7 mouse cellular contexts compared by ENCODE assay signal in genomic region chr11:21569456-21570108, GRCm38 (mm10). TPM values are rescaled to one million over a fixed set of nuclear protein-coding genes. Genes with fewer than 3 reads are reported as not detected.
A peak's percentile ranks its signal among the peaks of the same experiment; 100 is the strongest.
DNase-seq lines count a peak whose midpoint lies in the region; ATAC-seq and TF ChIP-seq lines count a peak whose summit lies in the region.

No protein-coding gene starts in this region.

- TF ChIP-seq EP300 in heart, postnatal 0 days (IDR thresholded peaks at IDR 0.05; ENCODE audit: low read depth): peak; percentile 39; the same call in 1 of the 2 replicates

- H3K36me3 ChIP-seq in heart, postnatal 0 days (replicated peaks; ENCODE audit: control insufficient read depth, insufficient read depth, low read length): peaks cover 27% of the 10 kb centered on the region
- H3K36me3 ChIP-seq in midbrain, embryonic 12.5 days: peaks cover 20% of the 10 kb centered on the region; the same call in 1 of the 2 replicates

- peak; percentile 60 for DNase-seq in 3T3-L1 (ENCODE audit: low read depth, low spot score)
- peak; percentile 27 to 35 for DNase-seq in B cell, adult 2 months
- peak; percentile 74 for DNase-seq in cerebellum, adult 9-10 months
- peak; percentile 93 for DNase-seq in heart, postnatal 0 days (ENCODE audit: low spot score)
- DNase-seq in layer of hippocampus, adult 18-20 months (ENCODE audit: low spot score in 2 of 2): peak; percentile 26 to 71
- peak; percentile 59 for DNase-seq in testis, postnatal 14 days (ENCODE audit: low spot score)

- WGBS in heart, postnatal 0 days: 5% methylated on average over 3 of the region's 3 CpGs
- 55% methylated on average over 3 of the region's 3 CpGs for WGBS in midbrain, embryonic 12.5 days

- ATAC-seq in heart, postnatal 0 days (ENCODE audit: insufficient read depth, low read depth): peak; percentile 37
- no peak for ATAC-seq in midbrain, embryonic 12.5 days (ENCODE audit: low FRiP score, low read depth)

- H3K27me3 ChIP-seq in heart, postnatal 0 days (ENCODE audit: control insufficient read depth, insufficient read depth, low read length): no peaks in the 10 kb centered on the region
- H3K27me3 ChIP-seq in midbrain, embryonic 12.5 days: no peaks in the 10 kb centered on the region

- TF ChIP-seq CTCF in heart, postnatal 0 days (IDR thresholded peaks at IDR 0.05; ENCODE audit: low read depth): peak; percentile 16; the same call in 1 of the 2 replicates

- H3K4me1 ChIP-seq in heart, postnatal 0 days (ENCODE audit: control insufficient read depth, insufficient read depth): peaks cover 21% of the 10 kb centered on the region; the same call in 1 of the 2 replicates
- H3K4me1 ChIP-seq in midbrain, embryonic 12.5 days: peaks cover 18% of the 10 kb centered on the region

- H3K4me2 ChIP-seq in heart, postnatal 0 days (ENCODE audit: low read depth, low read length): peak overlapping the region; percentile 61
- 0 out of 2 replicates have a peak overlapping the region, but pooled peaks have one; percentile 5 for H3K4me2 ChIP-seq in midbrain, embryonic 12.5 days (replicated peaks)

- peak overlapping the region; percentile 96 for H3K27ac ChIP-seq in heart, postnatal 0 days (ENCODE audit: low read depth)
- peak overlapping the region; percentile 27; the same call in 1 of the 2 replicates for H3K27ac ChIP-seq in midbrain, embryonic 12.5 days (replicated peaks)

- H3K4me3 ChIP-seq in heart, postnatal 0 days (ENCODE audit: low read depth, low read length): peak overlapping the region; percentile 88
- no peak overlapping the region for H3K4me3 ChIP-seq in midbrain, embryonic 12.5 days

- peak overlapping the region; percentile 64 for H3K9ac ChIP-seq in heart, postnatal 0 days (replicated peaks; ENCODE audit: low read depth, low read length)
- H3K9ac ChIP-seq in midbrain, embryonic 12.5 days (replicated peaks): no peak overlapping the region

- no peaks in the 10 kb centered on the region for H3K9me3 ChIP-seq in heart, postnatal 0 days (replicated peaks; ENCODE audit: control insufficient read depth, low read length)
- no peaks in the 10 kb centered on the region for H3K9me3 ChIP-seq in midbrain, embryonic 12.5 days

RNA-seq across cellular contexts. Expression of gene Wdpcp, which starts 2.5 kb away (rescaled TPM):
- total RNA-seq in heart, postnatal 0 days (2014; rRNA removed; ENCODE audit: low replicate concordance): 5.8 and 32.1 TPM in 2 replicates
- 4.0 and 4.2 TPM in 2 replicates for polyA plus RNA-seq in heart, postnatal 0 days (2015; fragmentation: Nextera tagmentation; extraction: Ambion mirVana)
- total RNA-seq in layer of hippocampus, adult 18-20 months (2021): 10 to 100 TPM; 10.9 to 11.2 TPM
- polyA plus RNA-seq in midbrain, embryonic 12.5 days (2016; fragmentation: Nextera tagmentation; extraction: Ambion mirVana): 13.9 and 14.5 TPM in 2 replicates

RNA-seq across cellular contexts. Expression of gene Mdh1, which starts 2.6 kb away (rescaled TPM):
- 1,252 and 1,335 TPM in 2 replicates for total RNA-seq in heart, postnatal 0 days (2014; rRNA removed; ENCODE audit: low replicate concordance)
- 3,016 and 3,055 TPM in 2 replicates for polyA plus RNA-seq in heart, postnatal 0 days (2015; fragmentation: Nextera tagmentation; extraction: Ambion mirVana)
- total RNA-seq in layer of hippocampus, adult 18-20 months (2021): 100 to 1,000 TPM; 658 to 664 TPM
- polyA plus RNA-seq in midbrain, embryonic 12.5 days (2016; fragmentation: Nextera tagmentation; extraction: Ambion mirVana): 372 and 382 TPM in 2 replicates

Comparison
In these comparisons a context has a peak if more than half of its experiments do, and no peak if none do; other contexts are left out.
1. DNase-seq: peak in every context shown above with its lines; median percentile 93 in heart, postnatal 0 days; 74 in cerebellum, adult 9-10 months; 60 in 3T3-L1; 59 in testis, postnatal 14 days; 48 in layer of hippocampus, adult 18-20 months; 31 in B cell, adult 2 months.